Mouse (Mus musculus) heart, adult 9 months (tissue): ENCODE measurements around the gene Rnf222.

Experiments
- DNase-seq, 2 experiments: peaks; one replicate each; pipeline ENCODE4 v3.0.0; 2022; ENCODE audit warnings: low spot score in 2 of 2

Gene Rnf222

GRCm38 (mm10) chr11:68888253-68888652, at the start of gene Rnf222:
Rnf222 (plus strand) TSS chr11:68888553.
- DNase-seq, result no peak

GRCm38 (mm10) chr11:68839606-68840005, 48.7 kb upstream of the Rnf222 start:
- DNase-seq, result no peak

- DNase-seq, result no peak
Observed at GRCm38 (mm10) chr11:68850862-68851261, 37.5 kb upstream of the Rnf222 start.

- DNase-seq, result no peak
Observed at GRCm38 (mm10) chr11:68851644-68852485, 36.5 kb upstream of the Rnf222 start.

- DNase-seq, result peak; percentile 79 to 83
Observed at GRCm38 (mm10) chr11:68852486-68852901, 35.9 kb upstream of the Rnf222 start.

GRCm38 (mm10) chr11:68852932-68853409, 35.4 kb upstream of the Rnf222 start:
- peak; percentile 100 for DNase-seq

- peak; percentile 82 to 90 for DNase-seq
Observed at GRCm38 (mm10) chr11:68853611-68854401, 34.5 kb upstream of the Rnf222 start.

- no peak for DNase-seq
Observed at GRCm38 (mm10) chr11:68854621-68855020, 33.7 kb upstream of the Rnf222 start.

GRCm38 (mm10) chr11:68857329-68857728, 31.0 kb upstream of the Rnf222 start:
- DNase-seq, result no peak

GRCm38 (mm10) chr11:68859943-68860593, 28.3 kb upstream of the Rnf222 start:
- DNase-seq, result no peak

- no peak for DNase-seq
Observed at GRCm38 (mm10) chr11:68862260-68862659, 26.1 kb upstream of the Rnf222 start.

- peak; percentile 42 to 45 for DNase-seq
Observed at GRCm38 (mm10) chr11:68863631-68864091, 24.7 kb upstream of the Rnf222 start.

GRCm38 (mm10) chr11:68864544-68865189, 23.7 kb upstream of the Rnf222 start:
- DNase-seq, result peak; percentile 91 to 96

GRCm38 (mm10) chr11:68871277-68871676, 17.1 kb upstream of the Rnf222 start:
- peak in 1 of 2 experiments; percentile 17 for DNase-seq

- peak; percentile 67 to 69 for DNase-seq
Observed at GRCm38 (mm10) chr11:68871748-68872147, 16.6 kb upstream of the Rnf222 start, which contains the start of gene Ndel1. Ndel1 (minus strand) TSS chr11:68871858.

- peak in 1 of 2 experiments; percentile 53 for DNase-seq
Observed at GRCm38 (mm10) chr11:68874841-68875240, 13.5 kb upstream of the Rnf222 start.

GRCm38 (mm10) chr11:68878811-68879210, 9.5 kb upstream of the Rnf222 start:
- no peak for DNase-seq

GRCm38 (mm10) chr11:68882107-68882506, 6.2 kb upstream of the Rnf222 start:
- no peak for DNase-seq

GRCm38 (mm10) chr11:68883843-68884242, 4.5 kb upstream of the Rnf222 start:
- DNase-seq, result no peak

GRCm38 (mm10) chr11:68884368-68884767, 4.0 kb upstream of the Rnf222 start:
- DNase-seq, result no peak

GRCm38 (mm10) chr11:68886091-68886490, 2.3 kb upstream of the Rnf222 start:
- DNase-seq, result no peak
